Mouse (Mus musculus) thymus, postnatal 25 days (tissue): ENCODE results near the gene Paqr5.

Experiments used
- DNase-seq: peaks from one replicate; pipeline ENCODE4 v3.0.0; 2022

Gene Paqr5

GRCm38 (mm10) chr9:62007028-62007427 is 19.6 kb downstream of the Paqr5 start:
- DNase-seq, result no peak

GRCm38 (mm10) chr9:62003611-62004010 is 23.0 kb downstream of the Paqr5 start:
- no peak for DNase-seq

- DNase-seq, result no peak
These were observed 26.8 kb downstream of the Paqr5 start for GRCm38 (mm10) chr9:61999653-62000420.

- no peak for DNase-seq
These were observed 28.8 kb downstream of the Paqr5 start for GRCm38 (mm10) chr9:61997860-61998259.

- no peak for DNase-seq
These were observed 35.5 kb downstream of the Paqr5 start for GRCm38 (mm10) chr9:61991158-61991557.

- no peak for DNase-seq
These were observed 35.9 kb downstream of the Paqr5 start for GRCm38 (mm10) chr9:61990738-61991137.

GRCm38 (mm10) chr9:61986055-61986454 is 40.6 kb downstream of the Paqr5 start:
- peak; percentile 60 for DNase-seq

- peak; percentile 77 for DNase-seq
These were observed 41.3 kb downstream of the Paqr5 start for GRCm38 (mm10) chr9:61985183-61985863.

GRCm38 (mm10) chr9:61982940-61983620 is 43.6 kb downstream of the Paqr5 start:
- peak; percentile 52 for DNase-seq

GRCm38 (mm10) chr9:61981876-61982275 is 44.8 kb downstream of the Paqr5 start:
- DNase-seq, result no peak

- no peak for DNase-seq
These were observed 46.7 kb downstream of the Paqr5 start for GRCm38 (mm10) chr9:61979983-61980382.

GRCm38 (mm10) chr9:61977258-61977945 is 49.3 kb downstream of the Paqr5 start:
- no peak for DNase-seq

- no peak for DNase-seq
These were observed 54.6 kb downstream of the Paqr5 start for GRCm38 (mm10) chr9:61972031-61972430.

- no peak for DNase-seq
These were observed 55.6 kb downstream of the Paqr5 start for GRCm38 (mm10) chr9:61971045-61971444.

- DNase-seq, result no peak
These were observed 59.3 kb downstream of the Paqr5 start for GRCm38 (mm10) chr9:61967357-61967756.

- DNase-seq, result no peak
These were observed 60.7 kb downstream of the Paqr5 start for GRCm38 (mm10) chr9:61965987-61966386.

- peak; percentile 82 for DNase-seq
These were observed 61.2 kb downstream of the Paqr5 start for GRCm38 (mm10) chr9:61965411-61965930.

- no peak for DNase-seq
These were observed 63.3 kb downstream of the Paqr5 start for GRCm38 (mm10) chr9:61963356-61963755.

- DNase-seq, result no peak
These were observed 65.5 kb downstream of the Paqr5 start for GRCm38 (mm10) chr9:61961181-61961580.

GRCm38 (mm10) chr9:61960753-61961152 is 65.9 kb downstream of the Paqr5 start:
- peak; percentile 35 for DNase-seq

GRCm38 (mm10) chr9:61959921-61960569 is 66.6 kb downstream of the Paqr5 start:
- no peak for DNase-seq

- DNase-seq, result no peak
These were observed 71.9 kb downstream of the Paqr5 start for GRCm38 (mm10) chr9:61954707-61955106.
